Mouse (Mus musculus) ES-E14 (cell line): ENCODE measurements around the gene Hist1h1e.

Experiments
- MAFK ChIP-seq: IDR thresholded peaks from 2 replicates; pipeline ENCODE4 v1.6.1; 2014; ENCODE audit warnings: mild to moderate bottlenecking, low read depth, low read length, inconsistent platforms; ENCODE audit not compliant: insufficient read depth
- ZC3H11A ChIP-seq: IDR thresholded peaks from 2 replicates; pipeline ENCODE4 v1.6.1; 2012; ENCODE audit warnings: low read depth, mild to moderate bottlenecking, inconsistent platforms, low read length, borderline replicate concordance

DNA sequence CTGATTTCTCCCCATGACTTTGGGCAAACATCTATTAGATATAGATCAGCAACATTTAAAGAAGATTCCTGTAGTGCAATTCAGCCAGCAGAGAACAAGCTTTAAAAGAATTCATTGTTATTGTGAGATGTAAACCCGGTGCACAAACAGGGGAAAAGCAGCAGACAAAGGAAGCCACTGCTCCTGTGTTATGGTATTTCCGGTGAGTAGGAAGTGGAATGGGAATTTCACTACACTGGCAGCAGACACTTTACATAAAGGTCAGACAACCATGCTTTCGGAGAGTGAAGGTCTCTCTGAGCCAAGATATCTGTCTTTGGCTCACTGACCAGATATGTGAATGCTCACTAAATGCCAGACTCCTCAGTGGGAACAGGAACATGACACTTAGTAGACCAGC, 40.2 kb upstream of the Hist1h1e start:
- TF ChIP-seq MAFK, result no peak
- no peak for TF ChIP-seq ZC3H11A
